Mouse (Mus musculus) monocyte, adult 2 months (primary cell): ENCODE data around the gene St8sia1.

ENCODE experiments used
- DNase-seq, 2 experiments: peaks; one replicate each; pipeline ENCODE4 v3.0.0; 2022; ENCODE audit warnings: low spot score in 2 of 2, low read depth in 1 of 2

St8sia1 gene

GRCm38 (mm10) chr6:142979665-142980660 is 15.7 kb upstream of the St8sia1 start:
- no peak for DNase-seq

GRCm38 (mm10) chr6:142977221-142977620 is 13.0 kb upstream of the St8sia1 start:
- no peak for DNase-seq

- DNase-seq, result no peak
These were observed 9.0 kb upstream of the St8sia1 start for GRCm38 (mm10) chr6:142973289-142973688.

GRCm38 (mm10) chr6:142972205-142972604 is 8.0 kb upstream of the St8sia1 start:
- no peak for DNase-seq

GRCm38 (mm10) chr6:142967407-142967806 is 3.2 kb upstream of the St8sia1 start:
- DNase-seq, result no peak

GRCm38 (mm10) chr6:142964531-142965385 is 506 bp upstream of the St8sia1 start:
- DNase-seq, result peak in 1 of 2 experiments; percentile 42

GRCm38 (mm10) chr6:142963480-142964075 is 674 bp downstream of the St8sia1 start:
- no peak for DNase-seq

GRCm38 (mm10) chr6:142962881-142963280 is 1.4 kb downstream of the St8sia1 start:
- no peak for DNase-seq

GRCm38 (mm10) chr6:142962476-142962875 is 1.8 kb downstream of the St8sia1 start:
- DNase-seq, result no peak

GRCm38 (mm10) chr6:142961721-142962455 is 2.4 kb downstream of the St8sia1 start:
- DNase-seq, result no peak

GRCm38 (mm10) chr6:142956556-142956955 is 7.7 kb downstream of the St8sia1 start:
- no peak for DNase-seq

- no peak for DNase-seq
These were observed 9.0 kb downstream of the St8sia1 start for GRCm38 (mm10) chr6:142955281-142955680.

GRCm38 (mm10) chr6:142953189-142953588 is 11.1 kb downstream of the St8sia1 start:
- no peak for DNase-seq

GRCm38 (mm10) chr6:142952361-142952954 is 11.8 kb downstream of the St8sia1 start:
- no peak for DNase-seq

- no peak for DNase-seq
These were observed 12.5 kb downstream of the St8sia1 start for GRCm38 (mm10) chr6:142951564-142952308.

- no peak for DNase-seq
These were observed 13.9 kb downstream of the St8sia1 start for GRCm38 (mm10) chr6:142950354-142950753.

GRCm38 (mm10) chr6:142948955-142949357 is 15.3 kb downstream of the St8sia1 start:
- DNase-seq, result no peak

- no peak for DNase-seq
These were observed 17.2 kb downstream of the St8sia1 start for GRCm38 (mm10) chr6:142947029-142947428.

- no peak for DNase-seq
These were observed 18.0 kb downstream of the St8sia1 start for GRCm38 (mm10) chr6:142946069-142946871.
